Mouse (Mus musculus) CH12.LX (cell line): ENCODE measurements around the gene Zkscan3. TPM values are rescaled to one million over a fixed set of nuclear protein-coding genes. Genes with fewer than 3 reads are reported as not detected.

ENCODE experiments used
- DNase-seq: peaks from one replicate; pipeline ENCODE4 v3.0.0-alpha.2; 2013; ENCODE audit errors: extremely low read depth
- H3K27ac ChIP-seq: 2 replicates; pipeline ENCODE4 v1.5.1; 2012; ENCODE audit warnings: low read depth, mild to moderate bottlenecking, control low read depth, moderate library complexity; ENCODE audit not compliant: insufficient read depth
- H3K27me3 ChIP-seq: replicated peaks from 2 replicates; pipeline ENCODE3; 2012; ENCODE audit warnings: inconsistent platforms
- H3K36me3 ChIP-seq, 2 experiments: replicated peaks in 1 of 2; 2 replicates each; pipeline versions ENCODE3 to v1.6.1; 2012; ENCODE audit warnings: inconsistent platforms in 1 of 2, low read length in 1 of 2, mild to moderate bottlenecking in 1 of 2, mixed read lengths in 1 of 2, moderate library complexity in 1 of 2; ENCODE audit not compliant: control insufficient read depth in 1 of 2, insufficient read depth in 1 of 2
- H3K4me1 ChIP-seq, 2 experiments: 2 replicates each; pipeline ENCODE4 v1.6.1; 2012; ENCODE audit warnings: inconsistent platforms in 1 of 2, moderate library complexity in 1 of 2; ENCODE audit not compliant: insufficient read depth in 2 of 2, control insufficient read depth in 1 of 2
- H3K4me2 ChIP-seq: 2 replicates; pipeline ENCODE4 v1.6.1; 2012; ENCODE audit warnings: low read depth, mild to moderate bottlenecking, control low read depth; ENCODE audit not compliant: poor library complexity, insufficient read depth, severe bottlenecking
- H3K4me3 ChIP-seq, 3 experiments: fragments of 150-350 bp in 1 of 3; sonication (generic) in 1 of 3; replicated peaks in 1 of 3; 2 replicates each; pipeline versions ENCODE3 to v1.5.1; 2011 to 2012; ENCODE audit warnings: low read depth in 2 of 3, low read length in 2 of 3, mild to moderate bottlenecking in 2 of 3, moderate library complexity in 2 of 3, control low read depth in 1 of 3, improper control_type of control experiment in 1 of 3, inconsistent platforms in 1 of 3, mixed read lengths in 1 of 3; ENCODE audit not compliant: poor library complexity in 1 of 3
- H3K79me2 ChIP-seq: replicated peaks from 2 replicates; pipeline ENCODE4 v1.6.1; 2012; ENCODE audit warnings: mild to moderate bottlenecking, moderate library complexity; ENCODE audit not compliant: control insufficient read depth, poor library complexity, insufficient read depth, severe bottlenecking; ENCODE audit errors: extremely low read depth
- H3K9ac ChIP-seq: 2 replicates; pipeline ENCODE4 v1.6.1; 2012; ENCODE audit warnings: low read depth, mild to moderate bottlenecking, control low read depth, moderate library complexity; ENCODE audit not compliant: insufficient read depth
- H3K9me3 ChIP-seq: replicated peaks from 2 replicates; pipeline ENCODE3; 2012; ENCODE audit warnings: low read length, inconsistent platforms, mixed read lengths
- CHD1 ChIP-seq: IDR thresholded peaks from 2 replicates; pipeline ENCODE4 v1.6.1; 2012; ENCODE audit warnings: low read depth, low read length, improper control_type of control experiment, inconsistent platforms
- CTCF ChIP-seq, 2 experiments: IDR thresholded peaks in 1 of 2; conservative IDR thresholded peaks in 1 of 2; 2 replicates each; pipeline ENCODE4 v1.5.1; 2011 to 2012; ENCODE audit warnings: low read depth in 2 of 2, low read length in 2 of 2, improper control_type of control experiment in 1 of 2, inconsistent platforms in 1 of 2, mild to moderate bottlenecking in 1 of 2, moderate library complexity in 1 of 2
- ETS1 ChIP-seq: conservative IDR thresholded peaks from 2 replicates; pipeline ENCODE4 v1.6.1; 2012; ENCODE audit warnings: low read depth, mild to moderate bottlenecking, inconsistent platforms, low read length, improper control_type of control experiment, moderate library complexity
- HCFC1 ChIP-seq: IDR thresholded peaks from 2 replicates; pipeline ENCODE4 v1.6.1; 2012; ENCODE audit warnings: low read depth, mild to moderate bottlenecking, inconsistent platforms, low read length, improper control_type of control experiment
- IRF4 ChIP-seq: IDR thresholded peaks from 2 replicates; pipeline ENCODE4 v1.6.1; 2014; ENCODE audit warnings: low read depth, mild to moderate bottlenecking, inconsistent platforms, low read length, improper control_type of control experiment
- JUN ChIP-seq: IDR thresholded peaks from 2 replicates; pipeline ENCODE4 v1.6.1; 2011; ENCODE audit warnings: low read depth, mild to moderate bottlenecking, low read length, improper control_type of control experiment, moderate library complexity; ENCODE audit not compliant: insufficient read depth
- JUND ChIP-seq: conservative IDR thresholded peaks from 2 replicates; pipeline ENCODE4 v1.6.1; 2011; ENCODE audit warnings: low read depth, low read length, improper control_type of control experiment
- KAT2A ChIP-seq: IDR thresholded peaks from 2 replicates; pipeline ENCODE4 v1.6.1; 2012; ENCODE audit warnings: low read length, improper control_type of control experiment, inconsistent platforms; ENCODE audit not compliant: insufficient replicate concordance
- MAX ChIP-seq: IDR thresholded peaks from 2 replicates; pipeline ENCODE4 v1.6.1; 2011; ENCODE audit warnings: low read length, improper control_type of control experiment
- MXI1 ChIP-seq: IDR thresholded peaks from 2 replicates; pipeline ENCODE4 v1.6.1; 2011; ENCODE audit warnings: mild to moderate bottlenecking, low read depth, low read length, improper control_type of control experiment
- NELFE ChIP-seq: IDR thresholded peaks from 2 replicates; pipeline ENCODE4 v1.6.1; 2011; ENCODE audit warnings: low read depth, low read length, improper control_type of control experiment
- NRF1 ChIP-seq: IDR thresholded peaks from 2 replicates; pipeline ENCODE4 v1.6.1; 2014; ENCODE audit warnings: low read depth, mild to moderate bottlenecking, inconsistent platforms, low read length, improper control_type of control experiment, moderate library complexity
- PAX5 ChIP-seq: IDR thresholded peaks from 2 replicates; pipeline ENCODE4 v1.6.1; 2012; ENCODE audit warnings: low read length, inconsistent platforms, mixed read lengths
- POLR2A ChIP-seq: IDR thresholded peaks from 2 replicates; pipeline ENCODE4 v1.6.1; 2011; ENCODE audit warnings: low read depth, mild to moderate bottlenecking, improper control_type of control experiment, low read length
- POLR2AphosphoS2 ChIP-seq: IDR thresholded peaks from 2 replicates; pipeline ENCODE4 v1.6.1; 2011; ENCODE audit warnings: low read depth, low read length, improper control_type of control experiment
- RAD21 ChIP-seq: IDR thresholded peaks from 2 replicates; pipeline ENCODE4 v1.6.1; 2011; ENCODE audit warnings: low read depth, mild to moderate bottlenecking, low read length, improper control_type of control experiment, moderate library complexity
- TBP ChIP-seq: conservative IDR thresholded peaks from 2 replicates; pipeline ENCODE4 v1.6.1; 2011; ENCODE audit warnings: low read depth, low read length, improper control_type of control experiment
- TCF12 ChIP-seq: IDR thresholded peaks from 2 replicates; pipeline ENCODE4 v1.6.1; 2014; ENCODE audit warnings: low read depth, mild to moderate bottlenecking, inconsistent platforms, low read length, improper control_type of control experiment
- UBTF ChIP-seq: IDR thresholded peaks from 2 replicates; pipeline ENCODE4 v1.6.1; 2012; ENCODE audit warnings: low read depth, mild to moderate bottlenecking, inconsistent platforms, low read length, improper control_type of control experiment, moderate library complexity
- ZKSCAN1 ChIP-seq: IDR thresholded peaks from 2 replicates; pipeline ENCODE4 v1.6.1; 2012; ENCODE audit warnings: low read depth, inconsistent platforms, low read length, improper control_type of control experiment, borderline replicate concordance
- ZMIZ1 ChIP-seq: IDR thresholded peaks from 2 replicates; pipeline ENCODE4 v1.6.1; 2012; ENCODE audit warnings: low read depth, mild to moderate bottlenecking, inconsistent platforms, low read length, improper control_type of control experiment
- ZNF384 ChIP-seq: IDR thresholded peaks from 2 replicates; pipeline ENCODE4 v1.6.1; 2012; ENCODE audit warnings: low read depth, low read length, improper control_type of control experiment, inconsistent platforms
- dilution Hi-C: fragments of 300-500 bp; cut with MboI; formaldehyde crosslinking; loops from 2 replicates; pipeline ENCODE4 v1.14.3; 2020; ENCODE audit warnings: low sequenced_read_pairs; ENCODE audit not compliant: extremely low pct_unique_long_range_greater_than_20kb, extremely low pct_ligation_motif_present
- in situ Hi-C: fragments of 300-500 bp; cut with MboI; formaldehyde crosslinking; loops from 3 replicates; pipeline ENCODE4 v1.14.3; 2019; ENCODE audit warnings: low sequenced_read_pairs, low pct_ligation_motif_present, low pct_unique_long_range_greater_than_20kb, mixed read lengths
- polyA plus RNA-seq: library from polyadenylated mRNA; unstranded; fragments of >175 nt; gene quantifications from 2 replicates; pipeline ENCODE4 v1.2.1, GENCODE M21; 2012; ENCODE audit warnings: low read depth; ENCODE audit not compliant: insufficient read length
- total RNA-seq, 2 experiments: library from RNA; depleted of rRNA; stranded (reverse); fragments of 300-350 nt in 1 of 2; fragments of >200 nt in 1 of 2; gene quantifications; 2 replicates each; pipeline ENCODE4 v1.2.3; 2012 to 2014

Zkscan3 gene
- total and polyA plus RNA-seq, 3 experiments: 19.1 to 32.7 (median 20.9) TPM

- in situ Hi-C loops: loop anchor here (25.0 kb wide), 1 partner anchor 589 kb away; the partner anchor contains the start of gene Prss16
Observed at GRCm38 (mm10) chr13:21423301-21423700, 20.7 kb upstream of the Zkscan3 start.

GRCm38 (mm10) chr13:21418865-21419264, 16.3 kb upstream of the Zkscan3 start:
- DNase-seq: no peak
- in situ Hi-C loops (loop anchor here (25.0 kb wide), 1 partner anchor 593 kb away; the partner anchor contains the start of gene Prss16), dilution Hi-C loops (no loop called here)

More at GRCm38 (mm10) chr13:21423301-21423700, 20.7 kb upstream of the Zkscan3 start:
- peaks cover 0 to 6% of the 10 kb centered on the region in 2 experiments for H3K36me3 ChIP-seq
- H3K4me1 ChIP-seq: no peaks in the 10 kb centered on the region
- H3K9me3 ChIP-seq: no peaks in the 10 kb centered on the region
- no peak overlapping the region for H3K27ac ChIP-seq
- H3K79me2 ChIP-seq: no peaks in the 10 kb centered on the region
- dilution Hi-C loops: no loop called here
- H3K27me3 ChIP-seq: no peaks in the 10 kb centered on the region
- H3K4me3 ChIP-seq: no peak overlapping the region
- TF ChIP-seq MAX (no peak), ZMIZ1 (no peak), POLR2AphosphoS2 (no peak), ZNF384 (no peak), NRF1 (no peak), PAX5 (no peak), RAD21 (no peak), IRF4 (no peak)
- no peak for DNase-seq
- H3K9ac ChIP-seq: no peak overlapping the region
- H3K4me2 ChIP-seq: no peak overlapping the region

More at GRCm38 (mm10) chr13:21418865-21419264, 16.3 kb upstream of the Zkscan3 start:
- no peaks in the 10 kb centered on the region for H3K27me3 ChIP-seq
- no peak overlapping the region for H3K4me3 ChIP-seq
- H3K4me2 ChIP-seq: no peak overlapping the region
- TF ChIP-seq TCF12 (no peak), JUND (no peak), JUN (no peak), UBTF (no peak), KAT2A (no peak), ETS1 (no peak), HCFC1 (no peak), MAX (no peak), IRF4 (no peak), NRF1 (no peak), ZMIZ1 (no peak), CTCF (conservative IDR thresholded peaks at IDR 0.05 in 1 of 2, IDR thresholded peaks at IDR 0.05 in 1 of 2; ENCODE audit: low read depth in 2 of 2, low read length in 2 of 2) (no peak), ZKSCAN1 (no peak), POLR2A (no peak), CHD1 (no peak), TBP (no peak), NELFE (no peak), MXI1 (no peak)
- TF ChIP-seq, all 38 proteins: peak for 0
- Histone ChIP-seq H3K9ac (no peak overlapping the region), H3K36me3 (peaks cover 0 to 2% of the 10 kb centered on the region in 2 experiments), H3K4me1 (peaks cover 5 to 15% of the 10 kb centered on the region in 2 experiments), H3K9me3 (no peaks in the 10 kb centered on the region), H3K27ac (no peak overlapping the region), H3K79me2 (no peaks in the 10 kb centered on the region)
